ENCODE assay signal across 11 mouse cellular contexts in the genomic region with DNA sequence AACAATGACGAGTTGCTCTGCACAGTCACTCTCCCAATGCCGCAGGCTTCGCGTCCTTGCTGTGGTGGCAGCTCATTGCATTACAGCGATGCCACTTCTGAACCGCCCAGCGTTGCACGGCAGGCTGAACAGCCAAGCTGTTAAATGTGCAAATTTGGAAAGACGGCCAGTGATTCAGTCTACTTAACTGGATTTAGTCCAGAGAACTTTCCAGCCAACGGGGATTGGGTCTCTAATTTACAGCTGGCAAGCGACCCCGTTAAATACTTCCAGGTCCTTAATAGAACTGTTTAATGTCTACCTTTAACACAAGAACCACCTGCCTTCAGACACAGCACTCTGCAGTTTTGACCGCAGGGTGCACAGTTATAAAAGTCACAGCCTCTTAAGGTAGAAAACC.
A peak's percentile ranks its signal among the peaks of the same experiment; 100 is the strongest.
DNase-seq lines count a peak whose midpoint lies in the region; ATAC-seq and TF ChIP-seq lines count a peak whose summit lies in the region.
"Had no signal": no experiment of that assay in that cellular context is flagged by ENCODE, and none has a peak within 500 bp of the region (broad histone marks: within the 10 kb centered on the region; RNA-seq: fewer than 3 reads in every experiment).

No protein-coding gene starts in this region.

- H3K4me2 ChIP-seq in forebrain, embryonic 14.5 days (ENCODE audit: low read length), result no peak overlapping the region
- H3K4me2 ChIP-seq: hindbrain, embryonic 15.5 days; lung, embryonic 14.5 days; midbrain, embryonic 13.5 days had no signal

- peak; percentile 71 for DNase-seq in forebrain, embryonic 14.5 days (ENCODE audit: low spot score)
- no peak for DNase-seq in forebrain, embryonic 10.5 days (ENCODE audit: extremely low spot score, low spot score)
- peak; percentile 6 for DNase-seq in right cerebral cortex, adult 18-20 months
- no peak for DNase-seq in right cerebral cortex, postnatal 36 days (ENCODE audit: low spot score in 2 of 2)
- peak; percentile 20 to 42 for DNase-seq in kidney, postnatal 4 days
- no peak for DNase-seq in lung, postnatal 14 days
- DNase-seq in gastrocnemius, adult 2 months, result no peak
- DNase-seq in embryo, embryonic 9.5 days (ENCODE audit: extremely low spot score), result no peak
- DNase-seq: lung, embryonic 14.5 days had no signal

- WGBS in forebrain, embryonic 14.5 days, result 56% methylated on average over 13 of the region's 13 CpGs
- 91% methylated on average over 13 of the region's 13 CpGs for WGBS in forebrain, embryonic 10.5 days

- H3K9me3 ChIP-seq in forebrain, embryonic 14.5 days (replicated peaks; ENCODE audit: control insufficient read depth, low read length), result no peaks in the 10 kb centered on the region
- H3K9me3 ChIP-seq in forebrain, embryonic 10.5 days, result no peaks in the 10 kb centered on the region
- H3K9me3 ChIP-seq: hindbrain, embryonic 15.5 days; midbrain, embryonic 13.5 days had no signal

- intact Hi-C loops in gastrocnemius, adult 2 months (cut with DNase I), result no loop called here

- H3K9ac ChIP-seq in forebrain, embryonic 14.5 days (ENCODE audit: low read length), result no peak overlapping the region
- H3K9ac ChIP-seq: hindbrain, embryonic 15.5 days; lung, embryonic 14.5 days; midbrain, embryonic 13.5 days had no signal

- no peak overlapping the region for H3K4me3 ChIP-seq in forebrain, embryonic 14.5 days (ENCODE audit: low read depth, low read length)
- H3K4me3 ChIP-seq in forebrain, embryonic 10.5 days, result no peak overlapping the region
- no peak overlapping the region for H3K4me3 ChIP-seq in gastrocnemius, adult 2 months
- H3K4me3 ChIP-seq: hindbrain, embryonic 15.5 days; midbrain, embryonic 13.5 days had no signal

- no peak for TF ChIP-seq CTCF in gastrocnemius, adult 2 months (IDR thresholded peaks at IDR 0.05)

- no peaks in the 10 kb centered on the region for H3K36me3 ChIP-seq in forebrain, embryonic 14.5 days (ENCODE audit: control insufficient read depth, insufficient read depth, low read length)
- H3K36me3 ChIP-seq in forebrain, embryonic 10.5 days (replicated peaks), result no peaks in the 10 kb centered on the region
- H3K36me3 ChIP-seq: hindbrain, embryonic 15.5 days; midbrain, embryonic 13.5 days had no signal

- H3K27ac ChIP-seq in forebrain, embryonic 14.5 days (ENCODE audit: low read depth, low read length), result no peak overlapping the region
- H3K27ac ChIP-seq in forebrain, embryonic 10.5 days, result no peak overlapping the region
- no peak overlapping the region for H3K27ac ChIP-seq in gastrocnemius, adult 2 months
- H3K27ac ChIP-seq: hindbrain, embryonic 15.5 days; midbrain, embryonic 13.5 days had no signal

- ATAC-seq in forebrain, embryonic 14.5 days, result peak; percentile 58; the same call in 1 of the 2 replicates
- ATAC-seq: midbrain, embryonic 13.5 days had no signal

- H3K27me3 ChIP-seq in forebrain, embryonic 14.5 days (replicated peaks; ENCODE audit: control insufficient read depth, insufficient read depth, low read length), result no peaks in the 10 kb centered on the region
- no peaks in the 10 kb centered on the region for H3K27me3 ChIP-seq in forebrain, embryonic 10.5 days (ENCODE audit: poor library complexity, severe bottlenecking)
- H3K27me3 ChIP-seq: hindbrain, embryonic 15.5 days; midbrain, embryonic 13.5 days had no signal

- peaks cover 5% of the 10 kb centered on the region for H3K4me1 ChIP-seq in forebrain, embryonic 14.5 days (ENCODE audit: control insufficient read depth, insufficient read depth, low read length)
- H3K4me1 ChIP-seq in forebrain, embryonic 10.5 days, result peaks cover 16% of the 10 kb centered on the region
- H3K4me1 ChIP-seq: hindbrain, embryonic 15.5 days; midbrain, embryonic 13.5 days had no signal

Comparison
In these comparisons a context has a peak if more than half of its experiments do, and no peak if none do; other contexts are left out.
1. DNase-seq: peak in forebrain, embryonic 14.5 days (single experiment), right cerebral cortex, adult 18-20 months (single experiment) and kidney, postnatal 4 days (2 of 2); none in forebrain, embryonic 10.5 days (single experiment), right cerebral cortex, postnatal 36 days (0 of 2), lung, postnatal 14 days (single experiment), gastrocnemius, adult 2 months (single experiment) and embryo, embryonic 9.5 days (single experiment).